Mouse (Mus musculus) neural tube, embryonic 14.5 days (tissue): ENCODE measurements around the gene Galnt7. TPM values are rescaled to one million over a fixed set of nuclear protein-coding genes. Genes with fewer than 3 reads are reported as not detected.
A peak's percentile ranks its signal among the peaks of the same experiment; 100 is the strongest.
"Not testable (repeated sequence)": the region's sequence is repeated elsewhere in the genome, so short reads cannot be mapped to it uniquely, and the experiment has no call there.

Experiments
- ATAC-seq: fragments of 200-750 bp; cut with Nextera tagmentation; 2 replicates; pipeline ENCODE4 v1.8.0; 2017; ENCODE audit warnings: low read depth, mild to moderate bottlenecking, moderate TSS enrichment, moderate library complexity
- H3K27ac ChIP-seq: fragments of 300-500 bp; sonication (generic); 2 replicates; pipeline ENCODE4 v1.5.1; 2014; ENCODE audit warnings: low read depth, mild to moderate bottlenecking, control low read depth, low read length, moderate library complexity, mixed read lengths
- H3K27me3 ChIP-seq: fragments of 300-500 bp; sonication (generic); 2 replicates; pipeline ENCODE4 v1.6.1; 2014; ENCODE audit warnings: low read length; ENCODE audit not compliant: control insufficient read depth, insufficient read depth
- H3K36me3 ChIP-seq: fragments of 300-500 bp; sonication (generic); 2 replicates; pipeline ENCODE4 v1.6.1; 2014; ENCODE audit warnings: low read length, mixed read lengths; ENCODE audit not compliant: control insufficient read depth, insufficient read depth
- H3K4me1 ChIP-seq: fragments of 300-500 bp; sonication (generic); 2 replicates; pipeline ENCODE4 v1.6.1; 2014; ENCODE audit warnings: low read length; ENCODE audit not compliant: control insufficient read depth, insufficient read depth
- H3K4me2 ChIP-seq: fragments of 300-500 bp; sonication (generic); 2 replicates; pipeline ENCODE4 v1.6.1; 2014; ENCODE audit warnings: mild to moderate bottlenecking, low read depth, low read length, control low read depth
- H3K4me3 ChIP-seq: fragments of 300-500 bp; sonication (generic); 2 replicates; pipeline ENCODE4 v1.5.1; 2014; ENCODE audit warnings: low read depth, low read length, control low read depth, mixed read lengths
- H3K9ac ChIP-seq: fragments of 300-500 bp; sonication (generic); replicated peaks from 2 replicates; pipeline ENCODE4 v1.6.1; 2014; ENCODE audit warnings: low read depth, mild to moderate bottlenecking, control low read depth, low read length, mixed read lengths
- H3K9me3 ChIP-seq: fragments of 300-500 bp; sonication (generic); 2 replicates; pipeline ENCODE4 v1.6.1; 2016; ENCODE audit warnings: low read length; ENCODE audit not compliant: control insufficient read depth
- WGBS: fragments of 180-500 bp; shearing (Covaris S2); extraction: QIAGEN DNeasy Blood & Tissue Kit; methylation state at CpG from one replicate; pipeline ENCODE4 v1.1.7; 2014; 5-methylcytosine and 5-hydroxymethylcytosine counted together
- polyA plus RNA-seq: library from polyadenylated mRNA; unstranded; fragments of >200 nt; fragmentation: Nextera tagmentation; extraction: Ambion mirVana; gene quantifications from 2 replicates; pipeline ENCODE4 v1.2.1, GENCODE M21; 2014

Galnt7 gene
- polyA plus RNA-seq, 1 experiment from 2014 or later, result 14.7 TPM

DNA sequence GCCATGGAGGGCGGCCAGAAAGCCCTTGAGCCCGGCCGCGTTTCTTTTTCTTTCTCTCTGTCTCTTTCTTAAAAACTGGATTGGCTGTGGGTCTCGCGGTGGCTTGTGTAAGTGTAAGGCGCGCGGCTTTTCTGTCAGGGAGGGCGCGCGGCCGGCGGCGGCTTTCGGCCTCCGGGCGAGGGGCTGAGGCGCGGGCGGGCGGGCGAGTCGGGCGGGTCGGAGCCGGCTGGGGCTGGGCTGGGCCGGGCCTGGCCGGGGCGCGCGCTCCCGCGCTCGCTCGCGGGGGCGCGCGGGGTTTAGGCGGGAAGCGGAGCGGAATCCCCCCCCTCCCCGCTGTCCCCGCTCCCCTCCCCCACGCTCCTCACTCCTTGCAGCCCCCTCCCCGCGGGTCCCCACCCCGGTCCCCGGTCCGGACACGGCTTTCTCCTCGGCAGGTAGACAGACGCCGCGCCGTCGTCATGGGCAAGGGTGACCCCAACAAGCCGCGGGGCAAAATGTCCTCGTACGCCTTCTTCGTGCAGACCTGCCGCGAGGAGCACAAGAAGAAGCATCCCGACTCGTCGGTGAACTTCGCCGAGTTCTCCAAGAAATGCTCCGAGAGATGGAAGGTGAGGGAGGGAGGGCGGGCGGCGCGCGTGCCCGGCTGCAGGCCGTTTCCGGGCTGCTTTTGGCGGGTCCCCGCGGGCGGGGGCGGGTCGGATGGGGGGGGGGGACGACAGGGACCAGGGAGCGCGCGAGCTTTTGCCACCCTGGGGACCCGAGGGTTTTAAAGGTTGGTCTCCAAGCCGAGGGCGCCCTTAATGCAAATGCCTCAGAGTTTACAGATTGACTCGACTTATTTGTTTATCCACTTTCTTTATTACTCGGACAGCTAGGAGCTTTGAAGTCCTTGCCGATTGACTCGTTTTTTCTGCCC, 140.4 kb downstream of the Galnt7 start:
- peak overlapping the region; percentile 63 for H3K4me2 ChIP-seq
- H3K27me3 ChIP-seq, result no peaks in the 10 kb centered on the region; the same call in 1 of the 2 replicates
- no peaks in the 10 kb centered on the region for H3K36me3 ChIP-seq
- H3K9ac ChIP-seq, result peak overlapping the region; percentile 78
- no peaks in the 10 kb centered on the region for H3K4me1 ChIP-seq
- H3K27ac ChIP-seq, result peak overlapping the region; percentile 93
- H3K4me3 ChIP-seq, result peak overlapping the region; percentile 65
- no peaks in the 10 kb centered on the region for H3K9me3 ChIP-seq
- peak; percentile 74 for ATAC-seq
- under 1% methylated on average over 75 of the region's 96 CpGs for WGBS

DNA sequence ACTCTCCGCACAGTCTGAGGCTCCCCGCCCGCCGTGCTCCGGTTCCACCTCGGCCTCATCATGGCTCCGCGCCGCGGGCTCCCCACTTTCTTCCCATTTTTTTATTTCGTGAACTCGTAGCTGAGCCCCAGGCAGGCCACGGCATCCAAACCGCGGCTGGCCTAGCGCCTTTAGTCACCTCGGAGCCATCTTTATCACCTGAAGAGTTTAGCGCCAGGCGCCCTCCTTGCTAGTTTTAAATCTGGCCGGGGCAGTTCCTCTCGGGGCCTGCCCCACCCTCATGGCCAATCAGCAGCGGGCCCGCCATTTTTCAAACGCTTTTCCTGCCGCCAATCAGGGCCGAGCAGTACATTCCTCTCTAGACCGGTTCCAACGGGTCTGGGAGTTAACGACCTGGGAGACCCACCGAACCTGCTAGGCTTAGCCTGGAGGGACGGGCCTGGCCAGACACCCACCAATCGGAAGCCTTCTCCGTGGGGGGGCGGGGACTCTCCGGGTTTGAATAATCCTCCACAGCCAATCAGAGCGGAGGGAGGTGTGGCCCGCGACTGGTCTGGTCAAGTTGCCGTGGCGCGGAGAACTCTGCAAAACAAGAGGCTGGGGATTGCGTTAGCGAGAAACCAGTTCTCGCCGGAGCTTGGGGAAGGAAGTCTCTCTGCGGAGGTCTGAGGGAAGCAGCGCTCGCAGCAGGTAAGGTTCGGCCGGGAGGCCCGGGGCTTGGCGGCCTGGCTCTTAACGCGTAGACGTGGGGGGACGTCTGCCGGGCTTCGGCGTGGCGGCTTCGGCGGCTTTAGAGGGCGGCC, 141.3 kb downstream of the Galnt7 start, which contains the start of gene Hmgb2:
Hmgb2 (plus strand) TSS at position 592 of the 803 bp plus-strand sequence.
- H3K9me3 ChIP-seq, result no peaks in the 10 kb centered on the region
- H3K4me3 ChIP-seq, result peak within 1 kb of the TSS; percentile 65
- peak within 1 kb of the TSS; percentile 78 for H3K9ac ChIP-seq
- WGBS, result 0% methylated on average over 63 of the region's 63 CpGs
- no peaks in the 10 kb centered on the region for H3K36me3 ChIP-seq
- no peaks in the 10 kb centered on the region; the same call in 1 of the 2 replicates for H3K27me3 ChIP-seq
- peak; percentile 100 for ATAC-seq
- no peaks in the 10 kb centered on the region for H3K4me1 ChIP-seq
- peak within 1 kb of the TSS; percentile 98 for H3K4me2 ChIP-seq
- peak within 1 kb of the TSS; percentile 93 for H3K27ac ChIP-seq

DNA sequence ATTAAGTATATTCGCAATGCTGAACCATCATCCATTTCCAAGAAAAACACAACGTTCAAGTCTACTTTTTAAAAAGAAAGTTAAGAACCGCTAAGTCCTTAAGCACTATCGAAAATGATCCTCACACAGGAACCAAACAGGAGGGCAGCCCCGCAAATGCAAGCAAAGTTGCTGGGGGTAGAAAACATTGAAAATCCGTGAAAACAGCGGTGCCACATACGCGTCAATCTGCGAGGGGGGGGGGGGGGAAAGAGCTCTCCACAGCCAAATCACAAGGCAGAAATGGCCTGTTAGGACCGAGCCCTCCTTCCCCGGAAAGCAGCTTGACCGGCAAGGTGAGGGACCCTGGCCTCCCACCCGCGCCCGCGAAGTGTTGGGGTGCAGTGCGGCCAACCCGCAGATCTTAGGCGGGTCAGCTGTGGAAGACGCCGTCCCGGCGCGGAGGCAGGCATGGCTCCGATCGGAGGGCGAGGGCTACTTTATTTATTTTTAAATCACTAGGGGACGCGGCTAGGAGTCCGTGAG, 142.0 kb downstream of the Galnt7 start:
- WGBS, result 2% methylated on average over 31 of the region's 31 CpGs
- Histone ChIP-seq H3K4me1 (no peaks in the 10 kb centered on the region), H3K9ac (peak overlapping the region; percentile 51; the same call in 1 of the 2 replicates)

DNA sequence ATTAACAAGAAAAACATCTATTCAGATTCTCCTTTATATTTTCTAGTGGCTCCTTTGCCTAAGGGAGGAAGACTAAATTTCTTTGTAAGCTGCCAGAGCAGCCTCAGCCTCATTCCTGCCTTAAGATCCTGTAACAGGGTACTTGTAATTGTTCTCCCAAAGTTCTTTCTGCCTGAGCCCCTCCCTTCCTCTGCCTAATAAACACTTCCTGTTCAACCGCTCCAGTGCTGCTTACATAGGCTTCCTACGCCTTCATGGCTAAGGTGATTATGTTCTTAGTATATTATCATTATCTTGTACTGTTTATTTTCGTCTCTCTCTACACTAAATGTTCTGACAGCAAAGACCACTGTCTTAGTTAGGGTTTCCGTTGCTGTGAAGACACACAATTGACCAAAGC, 144.2 kb downstream of the Galnt7 start:
- Histone ChIP-seq H3K9ac (no peak overlapping the region), H3K4me1 (no peaks in the 10 kb centered on the region), H3K27ac (no peak overlapping the region), H3K36me3 (no peaks in the 10 kb centered on the region), H3K4me3 (no peak overlapping the region), H3K9me3 (no peaks in the 10 kb centered on the region), H3K4me2 (no peak overlapping the region), H3K27me3 (no peaks in the 10 kb centered on the region; the same call in 1 of the 2 replicates)
- no peak for ATAC-seq
- 90% methylated on average over 4 of the region's 4 CpGs for WGBS

More for the DNA sequence above, 142.0 kb downstream of the Galnt7 start:
- Histone ChIP-seq H3K27ac (no peak overlapping the region), H3K4me2 (peak overlapping the region; percentile 98), H3K4me3 (peak overlapping the region; percentile 65), H3K9me3 (no peaks in the 10 kb centered on the region), H3K36me3 (no peaks in the 10 kb centered on the region), H3K27me3 (no peaks in the 10 kb centered on the region; the same call in 1 of the 2 replicates)
- no peak for ATAC-seq

DNA sequence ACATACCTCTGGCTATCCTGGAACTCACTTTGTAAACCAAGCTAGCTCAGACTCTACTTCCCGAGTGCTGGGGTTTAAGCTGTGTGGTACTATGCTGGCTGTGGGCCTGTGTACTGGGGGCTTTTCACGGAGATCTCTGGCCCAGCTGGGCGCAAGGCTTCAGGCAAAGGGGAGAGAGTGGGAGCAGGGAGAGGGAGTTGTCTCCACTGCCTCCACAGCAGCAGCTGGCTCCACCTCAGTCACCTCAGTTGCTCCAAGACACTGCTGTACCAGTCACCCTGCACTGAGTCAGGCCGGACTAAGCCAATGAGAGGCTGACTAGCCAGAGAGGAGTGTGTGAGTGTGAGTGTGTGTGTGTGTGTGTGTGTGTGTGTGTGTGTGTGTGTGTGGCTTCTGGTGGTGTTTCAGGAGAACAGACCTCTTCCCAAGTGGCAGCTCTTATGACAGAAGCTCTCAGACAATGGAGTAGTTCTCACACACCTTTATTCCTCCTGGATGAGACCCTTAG, 145.2 kb downstream of the Galnt7 start:
- H3K36me3 ChIP-seq, result no peaks in the 10 kb centered on the region
- no peak overlapping the region for H3K27ac ChIP-seq
- 93% methylated on average over 4 of the region's 4 CpGs for WGBS
- no peaks in the 10 kb centered on the region for H3K4me1 ChIP-seq
- H3K9me3 ChIP-seq, result no peaks in the 10 kb centered on the region
- H3K4me3 ChIP-seq, result no peak overlapping the region
- H3K27me3 ChIP-seq, result no peaks in the 10 kb centered on the region; the same call in 1 of the 2 replicates
- no peak for ATAC-seq
- H3K9ac ChIP-seq, result no peak overlapping the region
- no peak overlapping the region for H3K4me2 ChIP-seq

DNA sequence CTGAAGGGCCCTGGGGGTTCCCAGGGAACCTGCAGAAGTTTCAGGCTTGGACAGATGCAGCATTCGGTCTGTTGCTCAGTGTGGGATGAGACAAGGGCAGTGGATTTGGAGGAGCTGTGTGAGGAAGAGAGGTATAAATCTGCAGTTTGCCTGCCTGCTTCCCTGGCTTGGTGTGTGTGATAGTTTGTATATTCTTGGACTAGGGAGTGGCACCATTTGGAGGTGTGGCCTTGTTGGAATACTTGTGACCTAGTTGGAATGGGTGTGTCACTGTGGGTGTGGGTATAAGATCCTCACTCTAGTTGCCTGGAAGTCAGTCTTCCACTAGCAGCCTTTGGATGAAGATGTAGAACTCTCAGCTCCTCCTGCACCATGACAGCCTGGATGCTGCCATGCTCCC, 147.3 kb downstream of the Galnt7 start:
- H3K9ac ChIP-seq, H3K4me1 ChIP-seq, H3K36me3 ChIP-seq, H3K27me3 ChIP-seq, H3K9me3 ChIP-seq, ATAC-seq, H3K4me3 ChIP-seq, H3K4me2 ChIP-seq, H3K27ac ChIP-seq: not testable (repeated sequence)
- WGBS, result 94% methylated on average over 1 of the region's 1 CpGs

DNA sequence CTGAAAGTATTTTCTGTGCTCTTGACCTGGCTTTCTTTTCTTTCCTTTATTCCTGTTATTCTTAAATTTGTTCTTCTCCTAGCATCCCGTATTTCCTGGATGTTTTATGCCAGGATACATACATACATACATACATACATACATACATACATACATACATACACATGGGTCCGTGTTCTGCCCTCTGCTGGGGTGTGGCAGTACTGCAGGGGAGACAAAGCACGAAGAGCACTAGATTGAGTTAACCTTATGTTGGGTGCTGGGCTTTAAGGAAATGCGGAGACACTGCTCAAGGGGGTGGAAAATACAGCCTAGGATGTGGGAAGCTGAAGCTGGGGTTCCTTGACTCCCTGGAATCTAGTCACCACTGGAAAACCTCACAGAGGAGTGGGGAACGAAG, 149.2 kb downstream of the Galnt7 start:
- WGBS, result 46% methylated on average over 5 of the region's 5 CpGs
- Histone ChIP-seq H3K4me3 (no peak overlapping the region), H3K4me1 (no peaks in the 10 kb centered on the region), H3K27me3 (no peaks in the 10 kb centered on the region), H3K9me3 (no peaks in the 10 kb centered on the region), H3K27ac (no peak overlapping the region), H3K9ac (no peak overlapping the region), H3K4me2 (no peak overlapping the region), H3K36me3 (no peaks in the 10 kb centered on the region)
- no peak for ATAC-seq

DNA sequence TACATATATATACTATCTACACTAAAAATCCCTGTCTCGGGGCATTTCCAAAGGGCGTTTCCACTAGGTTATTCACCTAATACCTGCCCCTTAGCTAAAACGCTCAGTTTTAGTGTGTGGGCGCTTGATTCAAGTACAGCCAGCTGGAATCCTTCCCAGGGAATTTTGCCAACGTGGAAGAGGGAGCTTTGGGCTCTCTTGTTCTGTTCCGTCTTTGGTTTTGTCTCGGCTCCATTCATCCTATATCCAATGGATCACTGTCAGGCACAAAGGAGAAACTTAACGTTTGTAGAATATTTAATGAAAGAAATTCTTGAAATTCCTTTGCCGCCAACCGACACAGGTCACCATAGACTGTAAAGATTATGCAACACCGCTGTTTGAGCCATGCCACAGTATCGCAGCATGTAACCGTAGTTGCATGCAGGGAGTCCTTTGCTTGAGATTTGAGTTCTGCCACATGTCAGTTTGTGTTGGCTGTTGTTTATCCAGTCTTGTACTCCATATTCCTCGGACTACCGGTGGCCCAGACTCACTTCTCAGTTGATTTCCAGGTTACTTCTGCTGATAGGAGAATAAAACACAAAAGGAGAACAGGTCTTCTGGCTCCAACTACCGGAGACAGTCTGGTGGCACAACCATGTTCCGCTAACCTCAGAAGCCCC, 153.9 kb downstream of the Galnt7 start:
- Histone ChIP-seq H3K9me3 (no peaks in the 10 kb centered on the region), H3K4me1 (no peaks in the 10 kb centered on the region), H3K27me3 (no peaks in the 10 kb centered on the region), H3K4me3 (0 out of 2 replicates have a peak overlapping the region, but pooled peaks have one; percentile 8), H3K4me2 (peak overlapping the region; percentile 41), H3K9ac (no peak overlapping the region), H3K36me3 (no peaks in the 10 kb centered on the region), H3K27ac (no peak overlapping the region)
- ATAC-seq, result peak; percentile 59; the same call in 1 of the 2 replicates
- WGBS, result 36% methylated on average over 17 of the region's 17 CpGs
